Mouse (Mus musculus) C2C12 (cell line): ENCODE results near the gene Plekha5. TPM values are rescaled to one million over a fixed set of nuclear protein-coding genes. Genes with fewer than 3 reads are reported as not detected.
"Not testable (repeated sequence)": the region's sequence is repeated elsewhere in the genome, so short reads cannot be mapped to it uniquely, and the experiment has no call there.

Source experiments
- H3K27me3 ChIP-seq: one replicate; pipeline ENCODE4 v1.6.1; 2011; ENCODE audit not compliant: control insufficient read depth, insufficient read depth, insufficient read length
- H3K36me3 ChIP-seq: one replicate; pipeline ENCODE4 v1.6.1; 2011; ENCODE audit not compliant: control insufficient read depth, insufficient read depth
- H3K4me3 ChIP-seq: one replicate; pipeline ENCODE4 v1.5.1; 2011; ENCODE audit warnings: mild to moderate bottlenecking, control low read depth; ENCODE audit not compliant: poor library complexity, insufficient read depth, severe bottlenecking
- H3K79me2 ChIP-seq: one replicate; pipeline ENCODE4 v1.6.1; 2011; ENCODE audit not compliant: control insufficient read depth, insufficient read depth
- H3K79me3 ChIP-seq: one replicate; pipeline ENCODE4 v1.6.1; 2011; ENCODE audit warnings: low read depth, control low read depth
- H3ac ChIP-seq: one replicate; pipeline ENCODE3; 2011; ENCODE audit warnings: low read depth; ENCODE audit not compliant: control insufficient read depth, insufficient read length
- CEBPB ChIP-seq: IDR thresholded peaks from one replicate; pipeline ENCODE4 v1.6.1; 2011; ENCODE audit warnings: low read depth, mild to moderate bottlenecking, control low read depth, moderate library complexity
- CTCF ChIP-seq: IDR thresholded peaks from one replicate; pipeline ENCODE4 v1.5.1; 2011; ENCODE audit not compliant: control insufficient read depth, insufficient read depth, insufficient read length
- FOSL1 ChIP-seq: IDR thresholded peaks from one replicate; pipeline ENCODE4 v1.8.0; 2011; ENCODE audit warnings: mild to moderate bottlenecking, low read length; ENCODE audit not compliant: poor library complexity, insufficient read depth, severe bottlenecking
- MAX ChIP-seq: IDR thresholded peaks from one replicate; pipeline ENCODE4 v1.6.1; 2011; ENCODE audit warnings: mild to moderate bottlenecking, control low read depth
- MYOD1 ChIP-seq: IDR thresholded peaks from one replicate; pipeline ENCODE4 v1.6.1; 2011; ENCODE audit warnings: low read depth; ENCODE audit not compliant: control insufficient read depth, insufficient read length
- MYOG ChIP-seq: IDR thresholded peaks from one replicate; pipeline ENCODE4 v1.6.1; 2011; ENCODE audit not compliant: control insufficient read depth, insufficient read length; ENCODE audit errors: extremely low read depth
- USF1 ChIP-seq: IDR thresholded peaks from one replicate; pipeline ENCODE4 v1.6.1; 2011; ENCODE audit warnings: low read depth, mild to moderate bottlenecking, control low read depth, moderate library complexity
- polyA plus RNA-seq: library from polyadenylated mRNA; unstranded; fragments of >200 nt; fragmentation: generic; extraction: Trizol; gene quantifications from one replicate; pipeline ENCODE4 v1.2.1, GENCODE M21; 2012; ENCODE audit warnings: missing spikeins

The Plekha5 gene
- polyA plus RNA-seq, 1 experiment, result 13.1 TPM

DNA sequence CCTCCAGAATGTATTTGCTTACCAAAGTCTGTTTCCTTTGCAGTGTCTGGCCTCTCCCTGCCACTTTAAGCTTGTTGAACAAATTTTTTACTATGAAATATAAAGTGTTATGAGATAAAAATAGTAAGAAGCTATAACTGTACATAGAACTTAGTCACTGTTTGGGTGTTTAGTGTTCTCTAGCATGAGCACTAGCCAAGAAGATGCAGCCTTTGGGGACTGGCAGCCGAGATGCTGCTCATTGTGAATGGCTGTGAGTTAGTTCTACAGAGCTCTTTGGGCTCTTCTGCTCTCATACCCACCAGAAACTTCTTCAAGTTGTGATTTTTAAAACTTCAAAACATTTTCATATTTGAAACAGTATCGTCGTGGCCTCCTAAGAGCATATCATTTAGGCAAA lies 74.2 kb downstream of the Plekha5 start:
- Histone ChIP-seq H3K36me3 (no peaks in the 10 kb centered on the region), H3K79me2 (no peaks in the 10 kb centered on the region), H3K4me3 (no peak overlapping the region), H3K27me3 (no peaks in the 10 kb centered on the region), H3ac (no peak overlapping the region), H3K79me3 (no peaks in the 10 kb centered on the region)
- TF ChIP-seq MAX, result no peak
- no peak for TF ChIP-seq CTCF
- TF ChIP-seq CEBPB, result no peak
- no peak for TF ChIP-seq MYOD1
- no peak for TF ChIP-seq USF1
- TF ChIP-seq FOSL1, result no peak
- TF ChIP-seq MYOG, result no peak

DNA sequence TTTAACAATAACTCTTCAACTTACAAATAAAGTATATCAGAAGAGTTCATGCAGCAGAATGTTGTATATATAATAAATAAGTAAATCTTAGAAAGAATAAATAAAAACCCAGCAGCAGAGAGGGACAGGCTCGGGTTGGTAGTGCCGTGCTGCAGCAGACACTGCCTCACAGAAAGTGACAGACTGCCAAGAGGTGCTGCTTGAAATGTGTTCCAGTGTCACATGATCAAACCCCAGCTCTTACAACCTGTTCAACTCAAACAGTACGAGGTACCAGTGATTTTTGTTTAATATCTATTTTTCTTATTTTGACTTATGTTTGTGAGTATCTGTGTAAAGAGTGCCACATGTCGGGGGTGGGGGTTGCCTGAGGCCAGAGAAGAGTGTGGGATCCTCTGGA lies 75.1 kb downstream of the Plekha5 start:
- Histone ChIP-seq H3K36me3 (no peaks in the 10 kb centered on the region), H3K4me3 (no peak overlapping the region), H3K27me3 (no peaks in the 10 kb centered on the region)

DNA sequence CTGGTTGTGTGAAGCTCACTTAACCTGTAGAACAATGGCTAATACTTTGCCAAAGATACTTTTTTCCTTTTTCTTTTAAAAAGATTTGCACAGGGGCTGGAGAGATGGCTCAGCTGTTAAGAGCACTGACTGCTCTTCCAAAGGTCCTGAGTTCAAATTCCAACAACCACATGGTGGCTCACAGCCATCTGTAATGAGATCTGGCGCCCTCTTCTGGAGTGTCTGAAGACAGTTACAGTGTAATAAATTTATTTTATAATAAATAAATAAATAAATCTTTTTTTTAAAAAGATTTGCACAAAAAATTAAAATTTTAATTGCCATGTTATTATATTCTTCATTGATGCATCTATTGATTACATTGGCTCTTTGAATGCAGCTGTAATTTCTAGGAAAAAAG lies 77.0 kb downstream of the Plekha5 start:
- H3K79me2 ChIP-seq, H3K79me3 ChIP-seq, H3ac ChIP-seq, H3K27me3 ChIP-seq, H3K36me3 ChIP-seq, H3K4me3 ChIP-seq: not testable (repeated sequence)

More for the DNA sequence above, 75.1 kb downstream of the Plekha5 start:
- H3K79me3 ChIP-seq, result no peaks in the 10 kb centered on the region
- no peaks in the 10 kb centered on the region for H3K79me2 ChIP-seq
- TF ChIP-seq CTCF, result no peak
- no peak for TF ChIP-seq MYOD1
- TF ChIP-seq FOSL1, result no peak
- no peak for TF ChIP-seq MYOG
- TF ChIP-seq USF1, result no peak
- TF ChIP-seq CEBPB, result no peak
- TF ChIP-seq MAX, result no peak
- no peak overlapping the region for H3ac ChIP-seq

DNA sequence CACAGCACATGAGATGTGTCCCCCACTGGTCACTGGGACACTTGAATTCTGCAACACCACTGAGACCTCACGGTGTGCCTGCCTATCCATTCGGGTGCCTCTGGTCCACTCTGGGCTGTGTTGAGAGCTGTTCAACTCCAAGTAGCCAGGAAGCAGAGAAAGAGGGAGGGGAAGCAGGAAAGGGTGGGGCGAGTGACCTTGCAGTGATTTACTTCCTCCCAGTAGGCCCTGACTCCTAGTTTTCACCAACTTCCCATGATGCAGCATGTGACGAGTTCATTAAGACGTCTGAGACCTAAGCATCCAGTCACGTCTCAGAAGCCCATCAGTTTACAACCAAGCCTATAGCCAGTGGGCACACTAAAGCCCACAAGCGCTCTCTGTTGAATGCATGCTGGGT lies 78.0 kb downstream of the Plekha5 start:
- no peaks in the 10 kb centered on the region for H3K79me2 ChIP-seq
- H3ac ChIP-seq, result no peak overlapping the region
- TF ChIP-seq MYOD1 (no peak), USF1 (no peak), CEBPB (no peak), FOSL1 (no peak), MAX (no peak), CTCF (no peak), MYOG (no peak)
- H3K4me3 ChIP-seq, result no peak overlapping the region
- no peaks in the 10 kb centered on the region for H3K79me3 ChIP-seq
- no peaks in the 10 kb centered on the region for H3K36me3 ChIP-seq
- no peaks in the 10 kb centered on the region for H3K27me3 ChIP-seq

DNA sequence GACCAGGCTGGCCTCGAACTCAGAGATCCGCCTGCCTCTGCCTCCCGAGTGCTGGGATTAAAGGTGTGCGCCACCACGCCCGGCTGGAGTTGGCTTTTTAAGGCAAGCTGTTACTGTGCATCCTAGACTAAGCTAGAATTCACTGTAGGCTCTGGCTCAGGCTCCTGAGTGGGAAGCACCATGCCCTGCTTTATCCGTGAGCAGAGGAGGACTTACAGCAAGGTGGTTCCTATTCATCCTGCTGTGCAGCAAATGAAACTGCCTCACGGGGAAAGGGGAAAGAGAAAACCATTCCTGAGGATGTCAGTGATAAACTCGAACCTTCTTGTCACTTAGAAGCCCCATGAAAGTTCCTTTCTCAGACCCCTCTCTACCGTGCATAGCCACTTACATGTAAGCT lies 80.9 kb downstream of the Plekha5 start:
- TF ChIP-seq CEBPB (no peak), MYOG (no peak), MAX (no peak), FOSL1 (no peak)
- no peaks in the 10 kb centered on the region for H3K27me3 ChIP-seq
- H3K79me3 ChIP-seq, result no peaks in the 10 kb centered on the region
- H3ac ChIP-seq, result peak overlapping the region; percentile 30
- no peak overlapping the region for H3K4me3 ChIP-seq
- peaks cover 7% of the 10 kb centered on the region for H3K79me2 ChIP-seq
- H3K36me3 ChIP-seq, result no peaks in the 10 kb centered on the region

DNA sequence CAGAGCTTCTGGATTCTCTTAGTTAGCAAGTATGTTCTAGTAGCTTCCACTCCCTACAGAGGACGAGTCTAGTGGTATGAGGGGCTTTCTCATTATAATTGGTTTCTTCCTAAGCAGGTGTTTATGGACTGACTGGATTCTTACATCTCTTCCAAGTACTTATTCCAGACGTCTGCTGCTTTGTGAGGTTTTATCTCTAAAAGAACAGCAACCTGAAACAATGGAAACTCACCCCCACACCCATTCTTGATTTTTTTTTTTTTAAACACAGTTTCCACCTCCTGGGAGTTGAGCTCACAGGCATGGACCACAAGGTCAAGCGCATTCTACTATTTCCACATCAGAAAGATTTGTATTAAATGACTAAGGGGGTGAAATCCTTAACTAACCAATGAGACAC lies 83.8 kb downstream of the Plekha5 start:
- TF ChIP-seq USF1, result no peak
- no peak for TF ChIP-seq MAX
- no peak for TF ChIP-seq FOSL1
- no peaks in the 10 kb centered on the region for H3K79me3 ChIP-seq

More for the DNA sequence above, 83.8 kb downstream of the Plekha5 start:
- no peak overlapping the region for H3ac ChIP-seq
- H3K36me3 ChIP-seq, result no peaks in the 10 kb centered on the region
- no peaks in the 10 kb centered on the region for H3K27me3 ChIP-seq
- peaks cover 18% of the 10 kb centered on the region for H3K79me2 ChIP-seq
- H3K4me3 ChIP-seq, result no peak overlapping the region
